ENCODE assay signal across 18 mouse cellular contexts in the genomic region with DNA sequence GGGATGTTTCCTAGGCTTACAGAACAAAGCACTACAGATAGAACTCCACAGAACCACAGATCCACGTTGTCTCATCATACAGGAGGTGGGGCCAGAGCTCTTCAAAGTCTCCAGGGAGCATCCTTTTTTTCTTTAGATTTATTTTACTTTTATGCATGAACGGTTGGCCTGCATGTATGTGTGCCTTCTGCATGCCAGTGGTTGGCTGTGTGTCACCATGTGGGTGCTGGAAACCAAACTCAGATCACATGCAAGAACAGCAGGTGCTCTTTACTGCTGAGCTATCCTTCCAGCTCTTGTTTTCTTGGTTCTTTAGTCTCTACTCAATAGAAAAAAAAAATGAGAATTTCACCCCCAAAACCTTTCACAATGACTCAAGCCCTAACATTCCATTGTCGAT. TPM values are rescaled to one million over a fixed set of nuclear protein-coding genes. Genes with fewer than 3 reads are reported as not detected.
DNase-seq lines count a peak whose midpoint lies in the region; ATAC-seq and TF ChIP-seq lines count a peak whose summit lies in the region.
"Had no signal": no experiment of that assay in that cellular context is flagged by ENCODE, and none has a peak within 500 bp of the region (broad histone marks: within the 10 kb centered on the region; RNA-seq: fewer than 3 reads in every experiment).

No protein-coding gene starts in this region.

- TF ChIP-seq POLR2A in CH12.LX (IDR thresholded peaks at IDR 0.05; ENCODE audit: low read depth, low read length), result no peak

- no peak overlapping the region for H3K4me3 ChIP-seq in forebrain, postnatal 0 days (ENCODE audit: low read depth, low read length)
- H3K4me3 ChIP-seq in forebrain, embryonic 12.5 days (replicated peaks), result no peak overlapping the region
- no peak overlapping the region for H3K4me3 ChIP-seq in midbrain, postnatal 0 days (ENCODE audit: low read depth, low read length)
- no peak overlapping the region for H3K4me3 ChIP-seq in midbrain, embryonic 13.5 days (replicated peaks)
- H3K4me3 ChIP-seq in CH12.LX (replicated peaks in 1 of 3; ENCODE audit: low read depth in 2 of 3, low read length in 2 of 3, poor library complexity in 1 of 3), result no peak overlapping the region

- no peaks in the 10 kb centered on the region for H3K9me3 ChIP-seq in forebrain, postnatal 0 days (ENCODE audit: low read length)
- H3K9me3 ChIP-seq in forebrain, embryonic 12.5 days, result no peaks in the 10 kb centered on the region
- H3K9me3 ChIP-seq in midbrain, postnatal 0 days (ENCODE audit: low read length), result no peaks in the 10 kb centered on the region
- H3K9me3 ChIP-seq in midbrain, embryonic 13.5 days, result no peaks in the 10 kb centered on the region
- H3K9me3 ChIP-seq in CH12.LX (replicated peaks; ENCODE audit: low read length), result peaks cover 15% of the 10 kb centered on the region
- H3K9me3 ChIP-seq: embryonic facial prominence, embryonic 12.5 days; heart, embryonic 12.5 days; hindbrain, embryonic 15.5 days had no signal

- no peaks in the 10 kb centered on the region for H3K79me2 ChIP-seq in CH12.LX (replicated peaks; ENCODE audit: control insufficient read depth, extremely low read depth, insufficient read depth, poor library complexity, severe bottlenecking)

- no peaks in the 10 kb centered on the region for H3K36me3 ChIP-seq in forebrain, postnatal 0 days (ENCODE audit: insufficient read depth)
- H3K36me3 ChIP-seq in forebrain, embryonic 12.5 days (replicated peaks), result no peaks in the 10 kb centered on the region
- no peaks in the 10 kb centered on the region for H3K36me3 ChIP-seq in midbrain, postnatal 0 days (ENCODE audit: insufficient read depth, low read length)
- no peaks in the 10 kb centered on the region for H3K36me3 ChIP-seq in midbrain, embryonic 13.5 days
- H3K36me3 ChIP-seq in CH12.LX (replicated peaks in 1 of 2; ENCODE audit: control insufficient read depth in 1 of 2, insufficient read depth in 1 of 2, low read length in 1 of 2), result no peaks in the 10 kb centered on the region
- H3K36me3 ChIP-seq in splenic B cell, adult 2 months (ENCODE audit: control insufficient read depth, insufficient read depth, low read length, poor library complexity, severe bottlenecking), result no peaks in the 10 kb centered on the region
- H3K36me3 ChIP-seq: embryonic facial prominence, embryonic 12.5 days; heart, embryonic 12.5 days; hindbrain, embryonic 15.5 days had no signal

- no peak overlapping the region for H3K9ac ChIP-seq in forebrain, postnatal 0 days
- H3K9ac ChIP-seq in forebrain, embryonic 12.5 days, result no peak overlapping the region
- H3K9ac ChIP-seq in midbrain, postnatal 0 days (replicated peaks; ENCODE audit: low read length, poor library complexity, severe bottlenecking), result no peak overlapping the region
- H3K9ac ChIP-seq in midbrain, embryonic 13.5 days (replicated peaks), result no peak overlapping the region
- H3K9ac ChIP-seq in CH12.LX (ENCODE audit: insufficient read depth, low read depth), result no peak overlapping the region
- H3K9ac ChIP-seq: embryonic facial prominence, embryonic 12.5 days; heart, embryonic 12.5 days; hindbrain, embryonic 15.5 days had no signal

- no peak for TF ChIP-seq RAD21 in CH12.LX (IDR thresholded peaks at IDR 0.05; ENCODE audit: low read depth, low read length)

- H3K4me1 ChIP-seq in forebrain, postnatal 0 days (ENCODE audit: insufficient read depth), result no peaks in the 10 kb centered on the region; the same call in 1 of the 2 replicates
- H3K4me1 ChIP-seq in forebrain, embryonic 12.5 days, result peaks cover 15% of the 10 kb centered on the region
- H3K4me1 ChIP-seq in midbrain, postnatal 0 days (ENCODE audit: insufficient read depth, low read length), result peaks cover 6% of the 10 kb centered on the region; the same call in 1 of the 2 replicates
- peaks cover 8% of the 10 kb centered on the region for H3K4me1 ChIP-seq in midbrain, embryonic 13.5 days (replicated peaks)
- H3K4me1 ChIP-seq in CH12.LX (ENCODE audit: control insufficient read depth in 1 of 2, insufficient read depth in 2 of 2), result peaks cover 31 to 53% of the 10 kb centered on the region in 2 experiments

- TF ChIP-seq CTCF in forebrain, postnatal 0 days (IDR thresholded peaks at IDR 0.05; ENCODE audit: low read depth), result no peak
- no peak for TF ChIP-seq CTCF in midbrain, postnatal 0 days (IDR thresholded peaks at IDR 0.05)
- no peak for TF ChIP-seq CTCF in CH12.LX (conservative IDR thresholded peaks at IDR 0.05 in 1 of 2, IDR thresholded peaks at IDR 0.05 in 1 of 2; ENCODE audit: low read depth in 2 of 2, low read length in 2 of 2)

- H3K4me2 ChIP-seq in forebrain, postnatal 0 days (ENCODE audit: low read depth), result no peak overlapping the region
- H3K4me2 ChIP-seq in forebrain, embryonic 12.5 days, result no peak overlapping the region
- H3K4me2 ChIP-seq in midbrain, postnatal 0 days (ENCODE audit: low read depth, low read length, poor library complexity, severe bottlenecking), result no peak overlapping the region
- no peak overlapping the region for H3K4me2 ChIP-seq in midbrain, embryonic 13.5 days (replicated peaks)
- H3K4me2 ChIP-seq in CH12.LX (ENCODE audit: insufficient read depth, low read depth, poor library complexity, severe bottlenecking), result no peak overlapping the region

- peaks cover 27% of the 10 kb centered on the region for H3K27me3 ChIP-seq in forebrain, postnatal 0 days (ENCODE audit: insufficient read depth, low read length)
- peaks cover 50% of the 10 kb centered on the region for H3K27me3 ChIP-seq in forebrain, embryonic 12.5 days
- H3K27me3 ChIP-seq in midbrain, postnatal 0 days (ENCODE audit: insufficient read depth, low read length), result peaks cover 23% of the 10 kb centered on the region
- peaks cover 39% of the 10 kb centered on the region for H3K27me3 ChIP-seq in midbrain, embryonic 13.5 days
- no peaks in the 10 kb centered on the region for H3K27me3 ChIP-seq in CH12.LX (replicated peaks)
- H3K27me3 ChIP-seq in splenic B cell, adult 2 months (ENCODE audit: control insufficient read depth, insufficient read depth, low read length, poor library complexity, severe bottlenecking), result no peaks in the 10 kb centered on the region

- 61% methylated on average over 3 of the region's 3 CpGs for WGBS in forebrain, postnatal 0 days
- 71% methylated on average over 3 of the region's 3 CpGs for WGBS in forebrain, embryonic 12.5 days
- WGBS in midbrain, postnatal 0 days, result 50% methylated on average over 3 of the region's 3 CpGs
- WGBS in midbrain, embryonic 13.5 days, result 66% methylated on average over 3 of the region's 3 CpGs

- DNase-seq in forebrain, postnatal 0 days, result no peak
- DNase-seq in midbrain, postnatal 0 days (ENCODE audit: low spot score), result no peak
- DNase-seq in CH12.LX (ENCODE audit: extremely low read depth), result no peak
- peak; percentile 81 for DNase-seq in splenic B cell, adult 2 months (ENCODE audit: low read depth, low spot score)
- no peak for DNase-seq in cerebellum, adult 11 months
- DNase-seq: adrenal gland, adult 8-10 months; adrenal gland, postnatal 36 days; cerebellum, adult 8-10 months; cerebellum, postnatal 14 days; gastrocnemius, postnatal 14 days; heart, postnatal 36 days had no signal

- TF ChIP-seq EP300 in CH12.LX (IDR thresholded peaks at IDR 0.05; ENCODE audit: low read length), result no peak

- dilution Hi-C loops in CH12.LX (cut with MboI; ENCODE audit: extremely low pct_ligation_motif_present, extremely low pct_unique_long_range_greater_than_20kb, low sequenced_read_pairs), result no loop called here

- H3K27ac ChIP-seq in forebrain, postnatal 0 days (ENCODE audit: low read depth, low read length), result no peak overlapping the region
- no peak overlapping the region for H3K27ac ChIP-seq in forebrain, embryonic 12.5 days
- no peak overlapping the region for H3K27ac ChIP-seq in midbrain, postnatal 0 days (ENCODE audit: low read depth, low read length)
- H3K27ac ChIP-seq in midbrain, embryonic 13.5 days, result no peak overlapping the region
- H3K27ac ChIP-seq in CH12.LX (ENCODE audit: insufficient read depth, low read depth), result no peak overlapping the region
- H3K27ac ChIP-seq: embryonic facial prominence, embryonic 12.5 days; hindbrain, embryonic 15.5 days had no signal

- 0 out of 2 replicates have a peak, but pooled peaks have one; percentile 32 for ATAC-seq in forebrain, postnatal 0 days
- ATAC-seq in forebrain, embryonic 12.5 days (ENCODE audit: low FRiP score), result no peak
- ATAC-seq in midbrain, postnatal 0 days (ENCODE audit: low FRiP score), result 0 out of 2 replicates have a peak, but pooled peaks have one; percentile 8
- no peak for ATAC-seq in midbrain, embryonic 13.5 days
- ATAC-seq in granulocyte monocyte progenitor cell, adult 5-6 weeks (replicated peaks; ENCODE audit: poor library complexity, severe bottlenecking), result no peak
- ATAC-seq: forebrain, embryonic 16.5 days had no signal

- in situ Hi-C loops in CH12.LX (cut with MboI; ENCODE audit: low pct_ligation_motif_present, low pct_unique_long_range_greater_than_20kb, low sequenced_read_pairs), result no loop called here

RNA-seq across cellular contexts. Expression of gene Susd3, which starts 0.4 kb away (rescaled TPM):
- total RNA-seq in forebrain, postnatal 0 days (2014; rRNA removed), result 0.38 and 0.85 TPM in 2 replicates
- polyA plus RNA-seq in forebrain, postnatal 0 days (2015; fragmentation: Nextera tagmentation; extraction: Ambion mirVana), result 0.77 and 1.2 TPM in 2 replicates
- polyA plus RNA-seq in forebrain, embryonic 12.5 days (2016; fragmentation: Nextera tagmentation; extraction: Ambion mirVana), result 0.69 and 0.84 TPM in 2 replicates
- total RNA-seq in midbrain, postnatal 0 days (2014; rRNA removed), result 0.33 and 1.2 TPM in 2 replicates
- 0.63 and 0.92 TPM in 2 replicates for polyA plus RNA-seq in midbrain, postnatal 0 days (2015; fragmentation: Nextera tagmentation; extraction: Ambion mirVana)
- 0.94 and 1.5 TPM in 2 replicates for polyA plus RNA-seq in midbrain, embryonic 13.5 days (2015; fragmentation: Nextera tagmentation; extraction: Ambion mirVana)
- 7.7 and 12.0 TPM in 2 replicates for total RNA-seq in CH12.LX (2012; rRNA removed)
- total RNA-seq in CH12.LX (2014; rRNA removed), result 19.0 and 24.2 TPM in 2 replicates
- 6.0 and 8.2 TPM in 2 replicates for polyA plus RNA-seq in CH12.LX (2012; ENCODE audit: insufficient read length, low read depth)
- total RNA-seq in granulocyte monocyte progenitor cell, adult 5-6 weeks (2014; fragmentation: Nextera tagmentation), result 6.8 and 9.0 TPM in 2 replicates
- 3.0 and 5.7 TPM in 2 replicates for total RNA-seq in granulocyte monocyte progenitor cell, adult 5-6 weeks (2017)

RNA-seq across cellular contexts. Expression of gene Card19, which starts 33.1 kb away (rescaled TPM):
- total RNA-seq in forebrain, postnatal 0 days (2014; rRNA removed), result 14.9 and 15.8 TPM in 2 replicates
- 32.0 TPM in 2 replicates for polyA plus RNA-seq in forebrain, postnatal 0 days (2015; fragmentation: Nextera tagmentation; extraction: Ambion mirVana)
- polyA plus RNA-seq in forebrain, embryonic 12.5 days (2016; fragmentation: Nextera tagmentation; extraction: Ambion mirVana), result 15.3 and 17.2 TPM in 2 replicates
- 25.8 and 32.7 TPM in 2 replicates for total RNA-seq in midbrain, postnatal 0 days (2014; rRNA removed)
- polyA plus RNA-seq in midbrain, postnatal 0 days (2015; fragmentation: Nextera tagmentation; extraction: Ambion mirVana), result 39.8 and 44.5 TPM in 2 replicates
- 14.9 and 18.9 TPM in 2 replicates for polyA plus RNA-seq in midbrain, embryonic 13.5 days (2015; fragmentation: Nextera tagmentation; extraction: Ambion mirVana)
- total RNA-seq in CH12.LX (2012; rRNA removed) (4.9 and 5.2 TPM in 2 replicates), CH12.LX (2014; rRNA removed) (3.8 and 3.9 TPM in 2 replicates)
- 5.7 and 9.3 TPM in 2 replicates for polyA plus RNA-seq in CH12.LX (2012; ENCODE audit: insufficient read length, low read depth)
- total RNA-seq in granulocyte monocyte progenitor cell, adult 5-6 weeks (2014; fragmentation: Nextera tagmentation), result 24.3 and 26.4 TPM in 2 replicates
- 22.3 and 22.4 TPM in 2 replicates for total RNA-seq in granulocyte monocyte progenitor cell, adult 5-6 weeks (2017)

Comparison
In these comparisons a context has a peak if more than half of its experiments do, and no peak if none do; other contexts are left out.
1. ATAC-seq: peak in forebrain, postnatal 0 days (single experiment) and midbrain, postnatal 0 days (single experiment); none in forebrain, embryonic 12.5 days (single experiment), midbrain, embryonic 13.5 days (single experiment) and granulocyte monocyte progenitor cell, adult 5-6 weeks (single experiment).